Mouse (Mus musculus) sigmoid colon, adult 10 weeks (tissue): ENCODE results near the gene Vmn1r184. TPM values are rescaled to one million over a fixed set of nuclear protein-coding genes. Genes with fewer than 3 reads are reported as not detected.

Source experiments
- polyA plus RNA-seq: library from polyadenylated mRNA; stranded (reverse); fragments of 350-450 nt; fragmentation: Illumina TruSeq; extraction: RNeasy Lipid Tissue Mini Kit (QIAGEN cat#74804); gene quantifications from one replicate; pipeline ENCODE4 v1.2.3, GENCODE M21; 2014; ENCODE audit warnings: low read depth, low replicate concordance

The Vmn1r184 gene
- not detected for polyA plus RNA-seq

GRCm38 (mm10) chr7:26260034-26260433 is at the start of gene Vmn1r184:
TSS of gene Vmn1r184 (plus strand) at chr7:26260334.

GRCm38 (mm10) chr7:26306926-26307325 is 46.8 kb downstream of the Vmn1r184 start, which contains the start of gene Cyp2a4:
TSS of gene Cyp2a4 (plus strand) at chr7:26307169.

Other genes starting within 250 kb of the Vmn1r184 start
- gene Cyp2b13, start 198.8 kb upstream of the Vmn1r184 start, polyA plus RNA-seq, result not detected
- gene Cyp2b9, start 86.9 kb upstream of the Vmn1r184 start, polyA plus RNA-seq, result not detected
- gene Cyp2a4, start 46.8 kb downstream of the Vmn1r184 start, polyA plus RNA-seq, result not detected
- not detected for gene Nlrp9c, start 143.4 kb downstream of the Vmn1r184 start, polyA plus RNA-seq
- gene Nlrp4a, start 174.8 kb downstream of the Vmn1r184 start, polyA plus RNA-seq, result not detected